Mouse (Mus musculus): ENCODE measurements at regions not wholly inside any gene's neighbourhood (a gene's known extent, or its start where the extent isn't known, plus 50 kb on each side); places are given as distances from the start of the nearest gene placed in this dataset.
"Not testable (repeated sequence)": the region's sequence is repeated elsewhere in the genome, so short reads cannot be mapped to it uniquely, and the experiment has no call there.

DNA sequence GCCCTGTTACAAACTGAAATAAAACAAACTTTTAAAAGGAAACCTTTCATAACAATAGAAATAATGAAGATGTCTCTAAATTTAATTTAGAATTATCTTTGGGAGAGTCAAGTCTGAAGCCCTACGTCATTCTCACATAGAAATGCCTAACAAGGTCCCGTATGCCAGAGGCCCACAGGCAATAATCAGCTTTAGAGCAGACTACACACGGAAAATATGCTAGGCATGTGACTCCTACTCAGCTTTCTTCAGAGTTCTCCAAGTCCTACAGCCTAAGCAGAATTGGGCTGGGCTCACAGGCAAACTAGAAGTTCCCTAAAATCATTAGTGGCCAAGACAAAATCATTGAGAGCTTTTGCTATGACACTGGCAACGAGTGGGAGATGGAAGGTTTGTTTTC lies 176.9 kb upstream of the Gap43 start:
- DNase-seq, result peak; percentile 30 to 33

DNA sequence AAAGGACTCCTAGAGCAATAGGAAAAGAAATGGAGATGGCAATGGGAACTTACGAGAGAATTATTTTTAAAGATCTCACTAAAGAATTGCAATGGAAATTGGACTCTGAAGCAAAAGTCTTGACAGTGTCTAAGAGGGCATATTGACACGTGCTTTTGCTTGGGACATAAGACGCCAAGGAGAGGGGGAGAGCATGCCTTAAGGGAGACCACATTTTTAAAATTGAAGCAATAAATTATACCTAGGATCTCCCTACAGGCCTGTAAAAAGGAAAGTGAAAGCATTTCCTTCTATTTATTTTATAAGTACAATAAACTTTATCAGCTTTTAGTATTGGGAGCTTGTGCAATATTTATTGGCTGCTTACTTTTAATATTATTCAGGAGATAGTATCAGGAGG lies 175.5 kb upstream of the Gap43 start:
- no peak for DNase-seq

DNA sequence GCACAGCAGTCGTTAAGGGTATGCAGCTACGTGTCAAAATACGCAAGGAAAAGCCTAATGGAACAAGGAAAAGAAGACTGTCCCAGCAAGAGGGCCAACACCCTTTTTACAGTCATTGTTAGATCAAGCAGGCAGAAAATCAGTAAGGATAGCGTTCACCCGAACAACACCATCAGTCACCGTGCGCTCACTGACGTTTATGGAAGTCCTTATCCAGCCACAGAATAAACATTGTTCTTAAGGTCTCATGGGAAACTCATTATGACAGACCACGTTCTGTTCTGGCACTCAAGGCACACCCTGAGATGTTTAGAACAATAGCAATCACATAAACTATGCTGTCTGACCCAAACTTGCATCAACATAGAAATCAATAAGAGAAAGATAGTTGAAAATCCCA lies 164.7 kb upstream of the Gap43 start:
- DNase-seq, result no peak

DNA sequence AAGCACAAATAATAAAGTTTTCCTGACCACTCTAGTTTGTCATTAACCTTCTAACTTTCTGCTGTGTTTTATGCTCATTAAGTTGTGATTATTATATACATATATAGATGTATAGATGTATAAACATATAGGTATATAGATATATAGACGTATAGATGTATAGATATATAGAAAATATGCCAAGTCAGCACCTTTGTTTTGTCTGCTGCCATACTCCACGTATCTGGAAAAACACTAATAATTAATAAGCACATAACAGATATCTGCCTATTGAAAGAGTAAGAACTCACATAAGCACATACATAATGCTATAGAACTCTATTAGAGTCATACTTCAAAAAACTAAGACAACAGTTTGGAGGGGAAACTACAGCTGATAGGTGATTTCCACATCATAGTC lies 161.3 kb upstream of the Gap43 start:
- DNase-seq, result no peak

DNA sequence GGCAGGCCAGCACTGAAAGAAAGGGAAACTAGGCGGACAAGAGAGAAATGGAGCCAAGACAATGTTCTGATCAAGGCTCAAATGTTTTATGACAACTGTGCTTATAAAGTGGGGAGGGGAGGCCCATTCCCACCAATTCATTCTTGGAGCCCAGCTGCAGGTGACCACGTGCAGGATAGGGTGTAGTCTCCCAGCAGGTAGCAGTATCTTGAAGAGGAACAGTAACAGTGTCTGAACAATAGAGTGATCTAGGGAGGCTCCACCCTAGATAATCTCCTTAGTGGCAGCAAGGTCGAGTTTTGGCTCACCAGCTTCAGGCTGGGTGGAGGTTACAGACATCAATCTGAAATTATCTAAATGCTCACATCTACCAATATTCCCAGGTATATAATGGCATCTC lies 160.7 kb upstream of the Gap43 start:
- DNase-seq, result not testable (repeated sequence)

- DNase-seq, result no peak
These were observed 159.1 kb upstream of the Gap43 start for GRCm38 (mm10) chr16:42499514-42499913.

DNA sequence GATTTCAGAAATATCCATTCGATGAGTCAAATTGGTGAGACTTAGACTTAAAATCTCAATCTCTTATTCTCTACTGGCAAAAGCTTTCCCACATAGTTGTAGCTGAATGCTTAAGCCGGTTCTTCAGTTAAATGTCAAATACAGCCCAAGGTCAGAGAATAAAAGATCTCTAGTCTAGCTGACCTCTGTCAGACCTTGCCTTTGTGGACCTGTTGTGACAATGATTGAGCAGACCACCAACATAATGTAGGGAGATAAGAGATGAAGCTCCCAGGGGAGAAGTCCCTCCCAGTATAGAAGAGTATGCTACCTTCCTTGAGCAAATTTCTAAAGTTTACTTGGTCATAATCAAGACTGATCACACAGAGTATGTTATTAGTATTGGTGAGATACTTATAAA lies 157.9 kb upstream of the Gap43 start:
- DNase-seq, result no peak

- no peak for DNase-seq
These were observed 153.1 kb upstream of the Gap43 start for GRCm38 (mm10) chr16:42493596-42493995.

DNA sequence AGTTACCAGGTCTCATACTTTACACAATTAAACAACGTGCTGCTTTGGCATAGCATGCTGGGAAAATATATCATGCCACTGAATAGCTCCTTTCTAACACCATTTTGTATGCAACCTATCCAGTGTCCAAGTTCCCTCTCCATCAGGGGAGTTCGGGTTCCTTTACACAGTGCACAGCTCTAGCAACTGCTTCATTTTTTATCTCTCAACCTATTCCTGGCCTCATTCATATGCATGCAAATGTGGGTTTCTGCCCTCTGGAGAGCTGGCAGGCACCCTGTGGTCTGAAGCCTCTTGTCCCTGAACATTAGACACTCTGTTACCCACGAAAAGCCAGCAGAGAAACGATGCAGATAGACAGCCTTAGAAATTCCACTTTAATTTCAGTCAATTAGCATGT lies 148.3 kb upstream of the Gap43 start:
- DNase-seq, result no peak

DNA sequence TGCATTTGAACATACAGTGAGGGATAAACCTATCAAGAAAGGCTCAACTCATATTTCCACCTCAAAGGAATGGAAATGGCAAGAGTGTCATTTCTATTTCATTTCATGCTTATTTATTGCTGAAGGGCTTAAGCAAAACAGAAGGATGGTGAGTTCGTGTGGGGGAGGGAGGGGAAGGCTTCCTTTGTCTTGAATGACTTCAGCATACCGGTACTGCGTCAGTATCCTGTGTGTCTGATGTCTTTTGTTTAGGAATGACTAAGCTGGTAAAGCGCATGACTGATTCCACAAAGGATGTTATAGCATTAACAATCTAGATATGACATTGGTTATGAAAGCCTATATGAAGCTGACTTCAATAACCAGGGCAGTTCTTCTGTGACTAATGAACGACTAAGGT lies 139.5 kb upstream of the Gap43 start:
- no peak for DNase-seq

GRCm38 (mm10) chr16:42466976-42467375 lies 126.5 kb upstream of the Gap43 start:
- DNase-seq, result no peak

- no peak for DNase-seq
These were observed 116.0 kb upstream of the Gap43 start for GRCm38 (mm10) chr16:42456335-42456984.

DNA sequence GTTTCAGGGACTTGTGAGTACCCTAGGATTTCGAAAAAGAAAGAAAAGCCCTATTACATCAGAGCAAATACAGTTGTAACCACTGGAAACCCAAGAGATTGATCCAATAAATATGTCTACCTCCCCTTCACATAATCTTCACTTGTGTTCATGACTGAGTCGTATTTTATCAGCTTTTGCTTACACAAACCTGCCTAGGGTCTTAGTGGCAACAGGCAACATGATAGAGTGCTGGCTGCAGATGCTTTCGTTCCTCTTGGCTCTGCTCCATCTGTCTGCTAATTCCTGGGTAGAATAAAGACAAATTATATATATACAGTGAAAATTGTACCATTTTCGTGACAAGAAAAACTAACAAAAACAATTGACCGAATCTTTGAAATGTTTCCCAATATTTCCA lies 112.9 kb upstream of the Gap43 start:
- DNase-seq, result no peak

GRCm38 (mm10) chr16:42449840-42450444 lies 109.5 kb upstream of the Gap43 start:
- no peak for DNase-seq

DNA sequence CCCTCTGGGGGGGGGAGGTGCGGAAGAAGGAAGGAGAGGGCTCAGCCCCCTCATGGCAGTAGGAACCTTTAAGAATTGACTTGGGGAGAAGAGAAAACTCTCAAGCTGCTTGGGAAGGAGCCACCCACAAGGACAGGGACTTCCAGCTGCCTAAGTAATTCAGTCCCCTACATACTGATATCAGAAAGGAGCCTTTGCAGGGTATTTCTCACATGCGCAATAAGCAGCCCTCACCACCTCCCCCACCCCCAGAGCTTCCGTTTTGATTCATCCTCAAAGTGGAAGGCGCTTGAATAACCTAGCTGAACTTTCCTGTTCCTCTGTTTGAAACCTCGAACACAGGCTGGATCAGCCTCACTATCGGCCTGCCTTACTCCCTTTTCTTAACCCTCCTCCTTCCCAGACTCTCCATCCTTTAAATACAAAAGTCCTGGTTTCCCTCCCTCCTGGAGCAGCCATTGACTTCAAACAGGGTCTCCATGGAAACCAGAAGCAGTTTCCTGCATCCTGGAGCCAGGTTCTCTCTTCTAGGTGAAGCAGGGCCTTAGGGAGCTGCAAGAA lies 104.5 kb upstream of the Gap43 start:
- DNase-seq, result peak; percentile 4 to 6

GRCm38 (mm10) chr16:42444408-42444862 lies 104.0 kb upstream of the Gap43 start:
- DNase-seq, result peak; percentile 10 to 16

DNA sequence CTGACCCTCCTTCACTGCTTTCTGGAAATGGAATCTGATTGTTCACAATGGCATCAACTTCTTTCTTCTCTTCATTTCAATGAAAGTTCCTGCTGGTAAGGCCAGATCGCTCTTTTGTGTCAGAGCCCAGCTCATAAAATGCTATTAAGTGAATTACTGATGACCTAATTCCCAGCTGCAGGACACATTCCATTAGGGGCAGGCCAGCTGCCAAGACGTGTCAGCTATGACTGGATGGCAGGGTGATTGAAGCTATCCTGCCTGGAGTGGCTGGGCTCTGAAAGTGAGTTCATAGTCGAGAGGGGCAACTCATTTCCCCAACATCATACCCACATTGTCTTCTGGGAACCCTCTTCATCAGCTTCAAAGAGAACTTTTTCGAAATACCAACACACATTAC lies 100.4 kb upstream of the Gap43 start:
- peak; percentile 23 to 43 for DNase-seq

- no peak for DNase-seq
These were observed 91.1 kb upstream of the Gap43 start for GRCm38 (mm10) chr16:42431529-42431928.

DNA sequence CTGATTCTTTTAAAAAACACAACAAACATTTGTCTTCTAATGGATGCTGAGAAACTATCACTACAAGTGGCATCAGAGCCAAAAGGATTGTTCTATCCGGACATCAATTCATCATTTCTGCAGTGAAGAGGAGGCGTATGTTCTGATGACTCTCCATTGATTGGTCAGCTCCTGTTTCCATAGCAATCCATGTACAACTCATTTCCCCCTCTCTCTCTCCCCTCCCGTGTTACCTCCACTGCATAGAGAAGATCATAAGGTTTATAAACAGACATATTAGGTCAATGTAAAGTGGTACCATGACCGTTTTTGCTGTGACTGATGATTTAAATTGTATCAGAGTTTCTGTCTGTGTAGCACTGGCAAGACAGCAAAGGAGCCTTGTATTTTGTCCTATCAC lies 76.2 kb upstream of the Gap43 start:
- DNase-seq, result no peak

DNA sequence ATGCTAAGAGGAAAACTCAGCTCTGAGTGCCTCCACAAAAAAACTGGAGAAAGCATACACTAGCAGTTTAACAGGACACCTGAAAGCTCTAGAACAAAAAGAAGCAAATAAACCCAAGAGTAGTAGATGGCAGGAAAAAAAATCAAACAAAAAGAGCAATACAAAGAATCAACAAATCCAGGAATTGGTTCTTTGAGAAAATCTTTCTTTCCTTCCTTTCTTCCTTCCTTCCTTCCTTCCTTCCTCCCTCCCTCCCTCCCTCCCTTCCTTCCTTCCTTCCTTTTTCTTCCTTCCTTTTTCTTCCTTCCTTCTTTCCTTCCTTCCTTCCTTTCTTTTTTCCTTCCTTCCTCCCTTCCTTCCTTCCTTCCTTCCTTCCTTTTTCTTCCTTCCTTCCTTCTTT lies 71.6 kb upstream of the Gap43 start:
- not testable (repeated sequence) for DNase-seq

- DNase-seq, result no peak
These were observed 56.1 kb upstream of the Gap43 start for GRCm38 (mm10) chr16:42396596-42396995.
